Mouse (Mus musculus): ENCODE measurements around the gene Pcif1. TPM values are rescaled to one million over a fixed set of nuclear protein-coding genes. Genes with fewer than 3 reads are reported as not detected.
A peak's percentile ranks its signal among the peaks of the same experiment; 100 is the strongest.
"Not testable (repeated sequence)": the region's sequence is repeated elsewhere in the genome, so short reads cannot be mapped to it uniquely, and the experiment has no call there.

Pcif1 gene
- total RNA-seq, 2 experiments from 2014 or later, result 40.4 to 47.2 TPM

- DNase-seq (ENCODE audit: extremely low spot score in 1 of 2, low spot score in 1 of 2), result no peak
These were observed 14.5 kb upstream of the Pcif1 start for GRCm38 (mm10) chr2:164864593-164864992.

DNA sequence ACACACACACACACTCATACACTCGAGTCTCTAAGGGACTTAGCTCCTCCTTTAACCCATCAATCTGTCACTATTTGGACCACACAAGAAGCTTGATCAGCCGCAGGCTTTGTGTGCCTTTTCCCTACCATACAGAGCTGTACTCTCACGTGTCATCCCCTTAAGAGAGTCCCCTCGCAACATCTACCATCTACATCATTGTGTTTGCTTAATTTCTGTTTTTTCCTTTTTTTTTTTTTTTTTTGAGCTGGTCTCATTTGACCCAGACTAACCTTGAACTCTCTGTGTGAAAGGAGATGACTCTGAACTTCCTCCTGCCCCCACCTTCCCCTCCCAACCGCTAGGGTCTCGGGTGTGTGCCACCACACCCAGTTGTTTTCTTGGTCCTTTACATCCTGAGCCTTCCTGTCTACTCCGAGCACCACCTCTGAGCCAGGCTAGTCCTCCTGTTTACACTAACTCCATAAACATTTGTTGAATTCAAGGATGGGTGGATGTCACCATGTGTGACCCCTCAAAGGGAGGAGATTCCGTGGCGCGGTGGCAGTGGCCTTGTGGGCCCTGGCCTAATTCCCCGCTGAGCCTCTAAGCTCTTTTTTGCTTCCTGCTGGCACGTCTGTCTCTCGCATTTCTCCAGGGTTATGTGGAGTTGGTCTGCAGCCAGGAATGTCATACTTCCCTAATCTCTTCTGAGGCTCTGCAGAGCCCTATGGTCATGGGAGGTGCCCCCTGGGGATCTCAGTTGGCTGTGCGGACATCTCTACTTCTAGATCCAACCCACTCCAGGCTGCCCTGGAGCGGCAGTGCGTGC, 12.2 kb upstream of the Pcif1 start:
- DNase-seq (ENCODE audit: extremely low spot score in 1 of 2, low spot score in 1 of 2), result no peak

GRCm38 (mm10) chr2:164867566-164867965, 11.5 kb upstream of the Pcif1 start:
- DNase-seq (ENCODE audit: extremely low spot score in 1 of 2, low spot score in 1 of 2), result no peak

GRCm38 (mm10) chr2:164868491-164868890, 10.6 kb upstream of the Pcif1 start:
- no peak for DNase-seq (ENCODE audit: extremely low spot score in 1 of 2, low spot score in 1 of 2)

- no peak for DNase-seq (ENCODE audit: extremely low spot score in 1 of 2, low spot score in 1 of 2)
These were observed 7.4 kb upstream of the Pcif1 start for GRCm38 (mm10) chr2:164871602-164872303.

DNA sequence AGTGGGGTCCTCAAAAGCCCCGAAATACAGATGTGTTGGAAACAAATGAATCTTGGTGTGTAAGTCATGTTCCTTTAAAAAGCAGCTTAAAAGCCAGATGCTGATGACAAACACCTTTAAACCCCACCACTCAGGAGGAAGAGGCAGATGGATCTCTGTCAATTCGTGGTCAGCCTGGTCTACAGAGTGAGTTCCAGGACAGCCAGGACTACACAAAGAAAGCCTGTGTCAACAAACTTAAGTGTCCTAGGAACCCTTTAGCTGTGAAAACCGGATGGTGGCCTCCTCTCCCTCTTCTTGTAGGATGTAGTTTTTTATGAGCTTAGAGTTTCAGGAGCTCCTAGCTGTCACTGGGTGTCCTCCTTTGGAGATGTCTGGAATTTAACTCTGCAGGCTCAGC, 5.5 kb upstream of the Pcif1 start:
- DNase-seq (ENCODE audit: extremely low spot score in 1 of 2, low spot score in 1 of 2), result no peak

DNA sequence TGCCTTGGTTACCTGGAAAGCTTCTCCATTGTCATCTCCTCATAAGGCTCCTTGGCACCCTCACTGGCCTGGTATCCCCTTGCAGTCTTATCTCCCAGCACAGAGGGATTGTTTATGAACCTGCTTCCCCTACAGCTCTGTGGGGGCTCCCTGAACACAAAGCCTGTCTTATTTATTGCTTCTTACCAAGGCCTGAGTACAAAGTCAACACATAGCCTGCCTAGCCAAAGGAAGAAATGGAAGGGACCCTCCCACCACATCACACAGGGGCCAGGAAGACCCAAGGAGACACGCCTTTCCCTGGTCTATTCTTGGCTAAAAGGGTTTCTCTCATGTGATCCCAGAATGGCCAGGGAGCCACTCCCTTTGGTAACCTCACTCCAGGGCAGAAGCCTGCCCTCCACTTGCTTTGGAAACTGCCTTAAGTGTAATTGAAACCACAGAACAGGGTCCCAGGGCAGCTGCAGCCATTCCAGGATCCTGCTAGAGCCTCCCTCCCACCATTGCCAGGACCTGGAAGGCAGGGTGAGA, 4.8 kb upstream of the Pcif1 start:
- DNase-seq (ENCODE audit: extremely low spot score in 1 of 2, low spot score in 1 of 2), result no peak

DNA sequence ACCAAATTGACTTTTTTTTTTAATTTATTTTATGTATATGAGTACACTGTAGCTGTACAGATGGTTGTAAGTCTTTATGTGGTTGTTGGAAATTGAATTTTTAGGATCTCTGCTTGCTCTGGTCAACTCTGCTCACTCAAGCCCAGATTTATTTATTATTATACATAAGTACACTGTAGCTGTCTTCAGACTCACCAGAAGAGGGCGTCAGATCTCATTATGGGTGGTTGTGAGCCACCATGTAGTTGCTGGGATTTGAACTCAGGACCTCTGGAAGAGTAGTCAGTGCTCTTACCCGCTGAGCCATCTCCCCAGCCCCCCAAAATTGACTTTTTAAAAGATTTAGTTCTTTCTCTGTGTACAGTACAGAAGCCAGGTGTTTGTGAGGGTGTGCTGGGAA, 3.5 kb upstream of the Pcif1 start:
- DNase-seq (ENCODE audit: extremely low spot score in 1 of 2, low spot score in 1 of 2), result not testable (repeated sequence)

DNA sequence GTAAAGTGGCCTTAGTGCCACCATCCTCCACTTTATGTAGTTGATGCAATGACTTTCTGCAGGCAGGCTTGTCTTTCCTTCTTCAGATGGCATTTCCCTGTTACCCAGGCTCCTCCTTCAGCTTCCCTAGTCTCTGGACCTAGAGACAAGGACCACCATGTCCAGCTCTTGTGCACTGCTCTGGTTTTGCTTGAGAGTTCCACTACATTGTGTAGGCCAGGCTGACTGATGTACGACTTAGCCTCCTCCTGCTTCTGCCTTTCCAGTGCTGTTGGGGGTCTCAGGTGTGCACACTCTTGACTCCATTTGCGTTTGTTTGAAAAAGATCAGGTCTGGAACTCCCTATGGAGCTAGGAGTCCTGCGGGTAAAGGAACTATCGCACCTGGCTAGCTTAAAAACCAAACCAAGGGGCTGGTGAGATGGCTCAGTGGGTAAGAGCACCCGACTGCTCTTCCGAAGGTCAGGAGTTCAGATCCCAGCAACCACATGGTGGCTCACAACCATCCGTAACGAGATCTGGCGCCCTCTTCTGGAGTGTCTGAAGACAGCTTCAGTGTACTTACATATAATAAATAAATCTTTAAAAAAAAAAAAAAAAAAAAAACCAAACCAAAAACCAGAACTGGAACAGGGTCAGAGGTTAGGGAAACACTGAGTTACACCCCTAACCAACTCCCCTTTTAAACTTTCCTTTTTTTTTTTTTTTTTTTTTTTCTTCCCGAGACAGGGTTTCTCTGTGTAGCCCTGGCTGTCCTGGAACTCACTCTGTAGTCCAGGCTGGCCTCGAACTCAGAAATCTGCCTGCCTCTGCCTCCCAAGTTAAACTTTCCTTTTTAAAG, 1.5 kb upstream of the Pcif1 start:
- DNase-seq (ENCODE audit: extremely low spot score in 1 of 2, low spot score in 1 of 2), result not testable (repeated sequence)

DNA sequence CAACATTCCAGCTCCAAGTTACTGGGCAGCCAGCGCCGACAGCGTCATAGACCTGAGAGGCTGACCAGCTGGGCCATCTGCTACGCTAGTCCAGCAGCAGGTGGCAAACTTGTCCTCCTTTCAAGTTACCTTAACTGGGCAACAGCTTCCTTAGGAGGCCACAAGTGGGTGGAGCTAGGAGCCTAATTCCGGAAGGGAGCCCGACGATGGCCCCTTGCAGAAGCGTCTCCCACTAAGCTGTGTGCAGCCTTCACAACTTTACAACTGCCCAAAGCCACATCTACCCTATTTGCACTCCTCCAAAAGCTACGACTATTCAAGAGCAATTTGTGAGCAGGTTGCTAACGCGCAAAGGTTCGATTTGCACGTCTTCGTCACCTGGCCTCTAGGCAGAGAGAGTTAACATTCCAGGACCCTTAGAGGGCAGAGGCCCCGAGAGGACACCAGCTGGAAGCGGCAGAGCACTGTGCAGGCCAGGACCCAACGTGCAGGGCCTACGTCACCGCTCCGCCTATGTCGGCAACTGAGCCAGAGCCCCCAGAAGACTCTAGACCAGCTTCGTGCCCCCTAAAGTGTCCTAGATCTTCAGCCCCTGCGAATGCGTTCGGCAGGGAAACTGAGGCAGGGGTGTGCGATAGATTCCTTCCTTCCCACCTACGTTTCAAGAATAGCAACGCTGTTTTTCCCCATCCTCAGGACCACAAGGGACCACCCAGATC, 436 bp upstream of the Pcif1 start:
- DNase-seq (ENCODE audit: extremely low spot score in 1 of 2, low spot score in 1 of 2), result peak in 1 of 2 experiments; percentile 25

DNA sequence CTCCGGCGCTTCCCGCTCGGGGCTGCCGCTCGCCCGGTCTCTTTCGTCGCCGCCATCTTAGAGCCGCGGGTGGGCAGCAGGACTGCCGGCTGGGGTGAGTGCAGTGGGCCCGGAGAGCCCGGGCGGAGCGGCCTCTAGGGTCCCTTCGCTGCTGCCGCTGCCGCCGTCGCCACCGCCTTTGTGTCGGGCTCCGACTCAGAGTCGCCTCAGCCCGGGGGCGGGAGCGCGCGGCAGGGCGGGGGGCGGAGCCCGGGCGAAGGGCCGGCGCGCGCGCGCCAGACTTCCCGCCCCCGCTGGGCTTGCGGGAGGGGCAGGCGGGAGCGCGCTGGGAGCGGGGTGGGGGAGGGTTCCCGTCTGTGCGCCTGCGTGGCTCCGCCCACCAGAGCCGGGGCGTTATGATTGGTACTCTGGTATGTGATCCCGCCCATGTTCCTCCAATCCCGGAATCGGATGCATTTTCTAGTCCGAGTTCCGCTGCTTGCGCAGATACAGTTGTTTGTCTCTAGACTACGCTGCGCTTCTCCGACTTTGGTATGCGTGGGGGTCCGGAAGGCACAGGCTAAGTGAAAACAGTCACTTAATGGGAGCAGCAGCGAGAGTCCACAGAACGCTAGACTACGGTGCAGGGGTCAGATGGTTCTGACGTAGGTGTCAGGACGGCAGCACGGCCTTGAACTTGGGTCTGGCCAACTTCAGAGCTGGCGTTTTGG, 619 bp downstream of the Pcif1 start:
- DNase-seq (ENCODE audit: extremely low spot score in 1 of 2, low spot score in 1 of 2), result peak; percentile 83 to 91

GRCm38 (mm10) chr2:164882619-164883018, 3.5 kb downstream of the Pcif1 start:
- DNase-seq (ENCODE audit: extremely low spot score in 1 of 2, low spot score in 1 of 2), result no peak

GRCm38 (mm10) chr2:164885788-164886187, 6.7 kb downstream of the Pcif1 start:
- peak; percentile 76 to 93 for DNase-seq (ENCODE audit: extremely low spot score in 1 of 2, low spot score in 1 of 2)

- no peak for DNase-seq (ENCODE audit: extremely low spot score in 1 of 2, low spot score in 1 of 2)
These were observed 7.5 kb downstream of the Pcif1 start for GRCm38 (mm10) chr2:164886617-164887016.

GRCm38 (mm10) chr2:164888996-164889395, 9.9 kb downstream of the Pcif1 start:
- no peak for DNase-seq (ENCODE audit: extremely low spot score in 1 of 2, low spot score in 1 of 2)

DNA sequence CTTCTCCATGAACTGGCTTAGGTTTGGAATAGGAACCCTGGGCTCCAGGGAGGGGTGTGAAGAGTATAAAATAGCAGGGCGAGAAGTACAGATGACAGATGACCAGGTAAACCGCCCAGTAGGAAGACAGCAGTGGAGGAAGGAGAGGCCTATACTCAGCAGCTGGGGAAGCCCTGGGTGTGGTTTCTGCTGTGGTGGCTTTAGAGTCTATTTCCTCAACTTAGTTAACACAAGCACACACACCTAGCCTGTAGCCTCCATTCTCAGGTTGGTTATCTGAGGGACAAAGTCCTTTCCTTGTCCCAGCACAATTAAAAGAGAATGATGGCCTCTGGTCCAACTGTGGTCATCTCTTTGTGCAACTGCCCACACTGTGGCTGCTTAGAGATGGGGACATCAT, 10.9 kb downstream of the Pcif1 start:
- no peak for DNase-seq (ENCODE audit: extremely low spot score in 1 of 2, low spot score in 1 of 2)

- no peak for DNase-seq (ENCODE audit: extremely low spot score in 1 of 2, low spot score in 1 of 2)
These were observed 11.4 kb downstream of the Pcif1 start for GRCm38 (mm10) chr2:164890411-164891049.

GRCm38 (mm10) chr2:164891056-164891834, 12.1 kb downstream of the Pcif1 start:
- no peak for DNase-seq (ENCODE audit: extremely low spot score in 1 of 2, low spot score in 1 of 2)

Measured in layer of hippocampus, postnatal 25 days (tissue).